Mouse (Mus musculus): ENCODE measurements around the gene Trp53bp2.

- no peak for TF ChIP-seq POLR2A (IDR thresholded peaks at IDR 0.05; ENCODE audit: insufficient read depth, low read length)
- TF ChIP-seq EP300 (IDR thresholded peaks at IDR 0.05; ENCODE audit: insufficient read depth, low read depth, low read length): no peak
- TF ChIP-seq CTCF (IDR thresholded peaks at IDR 0.05; ENCODE audit: low read depth, low read length): no peak
These were observed 27.8 kb downstream of the Trp53bp2 start for GRCm38 (mm10) chr1:182436746-182437145.
